Mouse (Mus musculus): ENCODE data around the gene Arid3a.

Arid3a gene

DNA sequence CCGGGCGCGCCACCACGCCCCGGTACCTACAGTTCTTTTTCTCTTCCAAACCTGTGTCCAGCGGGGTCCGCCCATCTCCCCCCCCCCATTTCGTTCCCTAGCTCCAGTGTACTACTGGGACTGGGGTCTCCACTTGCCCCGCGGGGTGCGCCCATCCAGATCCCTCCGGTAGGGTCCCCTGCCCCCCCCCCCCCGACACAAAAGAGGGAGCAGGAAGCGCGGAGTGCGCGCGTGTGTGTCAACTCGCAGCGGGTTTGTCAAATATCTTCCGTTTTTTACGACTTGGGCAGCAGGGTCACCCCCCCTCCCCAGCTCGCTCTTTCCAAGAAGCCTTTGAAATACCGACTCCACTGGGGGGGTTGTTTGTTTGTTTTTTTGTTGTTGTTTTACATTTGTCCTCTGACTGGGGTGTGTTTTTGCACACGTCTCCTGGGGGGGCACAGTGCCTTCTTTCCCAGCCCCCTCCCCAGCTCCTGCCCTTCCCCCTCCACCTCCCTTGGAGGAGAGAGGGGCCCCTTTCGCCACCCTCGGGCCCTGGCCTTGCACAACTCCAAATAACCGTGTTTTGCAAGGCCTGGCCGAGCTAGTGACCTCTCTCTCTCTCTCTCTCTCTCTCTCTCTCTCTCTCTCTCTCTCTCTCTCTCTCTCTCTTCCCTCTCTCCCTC is 1.3 kb downstream of the Arid3a start:
- peak; percentile 58 for DNase-seq

DNA sequence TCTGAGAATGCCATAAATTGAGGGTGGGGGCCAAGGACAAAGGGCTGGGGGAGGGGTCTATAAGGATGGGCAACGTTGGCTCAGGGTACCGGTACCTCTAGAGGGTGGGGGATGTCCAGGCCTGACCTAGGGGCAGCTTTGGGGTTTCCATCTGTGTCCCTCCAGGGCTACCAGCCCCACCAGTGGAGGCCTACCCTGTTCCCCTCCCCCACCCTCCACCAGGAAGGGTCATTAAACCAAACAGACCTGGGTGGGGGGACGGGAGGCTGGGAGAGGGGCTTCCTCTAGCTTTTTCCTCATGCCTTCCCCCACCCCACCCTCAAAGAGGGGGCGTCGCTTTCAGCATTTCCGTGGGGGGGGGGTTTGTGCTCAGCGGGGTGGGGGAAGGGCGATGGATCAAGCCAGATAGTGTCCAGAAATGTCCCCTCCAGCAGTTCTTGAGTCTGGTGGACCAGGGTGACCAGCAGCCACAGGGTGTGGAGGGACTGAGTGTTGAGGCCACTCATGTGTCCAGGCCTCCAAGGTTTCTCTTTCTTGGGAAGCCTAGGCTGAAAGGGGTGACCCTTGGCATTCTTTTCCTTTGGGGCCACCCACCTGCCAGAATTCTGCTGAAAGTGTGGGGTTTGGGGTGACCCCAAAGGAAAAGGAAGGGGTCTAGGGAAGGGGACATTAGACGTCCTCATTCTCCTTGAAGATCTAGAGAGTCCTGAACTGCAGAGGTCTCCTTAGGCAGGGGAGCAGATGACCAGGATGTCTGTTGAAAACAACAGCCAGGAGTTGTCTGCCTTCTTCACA is 2.3 kb downstream of the Arid3a start:
- peak; percentile 61 for DNase-seq

DNA sequence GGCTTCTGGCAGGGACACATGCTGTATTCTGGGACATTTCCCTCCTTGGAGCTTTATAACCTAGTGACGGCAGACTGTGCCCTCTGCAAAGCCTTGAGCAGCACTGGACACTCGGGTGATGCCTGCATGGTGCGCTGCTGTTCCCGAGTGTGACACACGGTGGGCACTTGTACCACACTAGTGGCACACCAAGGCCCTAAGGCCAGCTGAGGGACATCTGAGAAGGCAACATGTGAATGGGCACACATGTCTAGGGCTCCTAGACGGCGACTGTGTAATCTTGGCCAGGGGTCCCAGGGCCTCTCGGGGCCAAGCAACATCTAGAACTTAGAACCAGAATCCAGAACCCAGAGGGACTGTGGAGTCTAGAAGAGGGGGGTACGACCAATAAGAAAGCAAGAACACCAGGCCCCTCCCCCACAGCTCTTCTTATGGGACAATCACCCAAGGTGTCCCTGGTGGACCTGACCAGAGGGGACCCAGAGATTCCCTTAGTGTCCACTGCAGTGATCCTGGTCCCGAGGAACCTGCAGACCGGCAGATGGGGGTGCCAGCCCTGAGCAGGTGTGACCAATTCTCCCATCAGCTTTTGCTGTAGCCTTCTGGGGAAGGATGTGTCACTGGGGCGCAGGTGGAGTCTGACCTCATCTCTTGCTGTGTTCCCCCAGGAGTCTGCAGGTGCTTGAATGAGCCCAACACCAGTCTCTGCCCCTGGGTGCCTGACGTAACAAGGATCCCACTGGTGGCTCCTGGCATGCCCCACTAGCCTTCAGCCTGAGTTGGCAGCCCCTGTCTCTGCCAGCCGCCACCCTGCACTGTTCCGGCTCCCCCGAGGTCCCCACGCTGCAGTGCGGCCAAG is 3.4 kb downstream of the Arid3a start:
- DNase-seq, result peak; percentile 56

DNA sequence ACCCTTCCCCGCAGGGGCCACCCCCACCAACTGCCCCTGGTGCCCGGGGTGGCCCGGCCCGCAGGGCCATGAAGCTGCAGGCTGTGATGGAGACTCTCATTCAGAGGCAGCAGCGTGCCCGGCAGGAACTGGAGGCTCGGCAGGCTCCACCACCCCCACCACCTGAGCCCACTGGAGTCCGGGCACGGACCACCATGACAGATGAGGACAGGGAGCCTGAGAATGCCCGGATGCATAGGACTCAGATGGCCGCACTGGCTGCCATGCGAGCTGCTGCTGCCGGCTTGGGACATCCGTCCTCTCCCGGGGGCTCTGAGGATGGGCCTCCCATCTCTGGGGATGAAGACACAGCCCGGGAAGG is 4.0 kb downstream of the Arid3a start:
- DNase-seq, result no peak

DNA sequence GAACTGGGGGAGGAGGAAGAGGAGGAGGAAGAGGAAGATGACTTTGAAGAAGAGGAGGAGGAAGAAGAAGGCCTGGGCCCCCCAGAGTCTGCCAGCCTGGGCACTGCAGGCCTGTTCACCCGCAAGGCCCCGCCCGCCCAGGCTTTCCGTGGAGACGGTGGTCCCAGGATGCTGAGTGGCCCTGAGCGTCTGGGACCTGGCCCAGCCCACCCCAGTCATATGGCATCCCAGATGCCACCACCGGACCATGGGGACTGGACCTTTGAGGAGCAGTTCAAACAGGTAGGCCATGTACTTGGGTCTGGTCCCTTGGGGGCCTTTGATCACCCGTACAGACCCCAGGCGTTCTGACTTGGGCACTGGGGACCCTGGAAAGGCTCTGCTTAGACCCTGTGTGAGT is 5.0 kb downstream of the Arid3a start:
- DNase-seq, result peak; percentile 51

DNA sequence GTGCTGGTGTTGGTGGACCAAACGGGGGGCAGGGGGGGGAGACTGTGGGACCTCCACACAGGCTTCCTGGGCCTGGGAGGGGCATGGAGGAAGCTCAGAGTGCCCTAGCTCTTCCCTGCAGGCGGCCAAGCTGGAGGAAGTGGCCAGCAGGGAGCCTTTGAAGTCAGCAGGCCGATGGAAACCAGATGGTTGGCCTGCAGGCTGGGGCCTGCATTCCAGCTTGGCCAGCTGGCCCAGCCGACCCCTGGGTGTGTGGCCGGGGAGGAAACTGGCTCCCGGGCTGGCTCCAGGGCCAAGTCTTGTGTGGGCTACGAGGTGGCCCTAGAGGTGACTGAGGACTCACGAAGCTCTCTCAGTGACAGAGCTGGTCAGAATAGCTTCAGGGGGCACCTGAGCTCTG is 5.9 kb downstream of the Arid3a start:
- peak; percentile 79 for DNase-seq

DNA sequence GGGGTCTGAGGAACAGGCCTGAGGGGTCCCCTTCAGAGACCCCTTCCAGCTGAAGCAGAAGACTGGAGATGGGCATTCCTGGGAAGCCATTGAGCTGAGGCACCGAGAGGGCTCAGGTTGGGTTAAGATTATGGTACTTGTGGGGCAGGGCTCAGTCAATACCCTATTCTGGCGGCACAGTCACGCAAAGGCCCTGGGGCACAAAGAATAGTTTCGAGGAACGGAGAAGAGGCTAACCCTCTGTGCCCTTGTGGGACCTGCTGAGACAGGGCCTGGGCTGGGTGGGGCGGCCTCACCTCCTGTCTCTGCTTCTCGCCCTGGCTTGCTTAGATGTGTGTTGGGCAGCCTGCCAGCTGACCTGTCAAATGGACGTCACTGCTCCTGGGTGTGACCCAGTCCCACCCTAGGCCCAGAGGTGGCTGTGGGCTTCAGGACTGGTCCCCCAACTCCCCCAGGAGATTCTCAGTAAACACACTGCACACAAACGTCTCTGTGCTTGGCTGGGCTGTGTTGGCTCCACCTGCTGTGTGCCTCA is 6.4 kb downstream of the Arid3a start:
- DNase-seq, result peak; percentile 62

DNA sequence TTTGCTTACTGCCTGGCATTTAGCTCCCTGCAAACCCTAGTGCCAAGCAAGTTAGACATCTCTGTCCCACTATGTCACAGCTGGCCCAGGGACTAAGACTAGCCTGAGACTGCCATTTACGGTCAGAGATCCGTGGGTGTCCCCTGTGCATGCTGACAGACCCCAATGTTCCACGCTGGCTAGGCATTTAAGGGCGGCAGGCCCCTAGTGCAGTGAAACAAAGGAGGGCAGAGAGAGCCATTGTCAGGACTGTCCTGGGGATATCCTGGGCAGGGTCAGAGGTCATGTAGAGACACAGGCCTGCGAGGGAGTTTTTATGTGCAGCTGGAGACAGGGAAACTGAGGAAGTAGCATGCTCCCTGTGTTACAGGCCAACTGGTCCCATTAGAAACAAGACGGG is 7.0 kb downstream of the Arid3a start:
- DNase-seq, result peak; percentile 45

DNA sequence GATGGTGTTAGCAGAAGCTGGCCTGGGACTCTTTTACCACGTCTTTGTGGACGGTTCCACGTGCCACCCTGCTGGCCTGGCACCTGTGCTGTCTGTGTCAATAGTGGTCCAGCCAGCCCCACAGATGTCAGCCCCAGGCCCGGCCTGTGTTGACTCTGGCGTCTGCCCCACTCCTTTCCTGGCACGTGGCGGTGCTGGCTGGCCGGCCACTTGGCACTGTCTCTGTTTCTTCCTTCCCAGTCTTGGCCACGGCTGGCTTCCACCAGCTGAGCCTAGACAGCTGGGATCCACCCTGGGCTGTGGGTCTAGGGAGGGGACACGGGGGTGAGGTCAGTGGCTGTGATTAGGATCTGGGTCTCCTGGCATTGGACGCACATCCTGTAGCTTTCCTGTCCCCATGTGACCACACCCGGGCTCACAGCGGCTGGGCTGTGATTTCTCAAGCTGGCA is 7.5 kb downstream of the Arid3a start:
- peak; percentile 79 for DNase-seq

DNA sequence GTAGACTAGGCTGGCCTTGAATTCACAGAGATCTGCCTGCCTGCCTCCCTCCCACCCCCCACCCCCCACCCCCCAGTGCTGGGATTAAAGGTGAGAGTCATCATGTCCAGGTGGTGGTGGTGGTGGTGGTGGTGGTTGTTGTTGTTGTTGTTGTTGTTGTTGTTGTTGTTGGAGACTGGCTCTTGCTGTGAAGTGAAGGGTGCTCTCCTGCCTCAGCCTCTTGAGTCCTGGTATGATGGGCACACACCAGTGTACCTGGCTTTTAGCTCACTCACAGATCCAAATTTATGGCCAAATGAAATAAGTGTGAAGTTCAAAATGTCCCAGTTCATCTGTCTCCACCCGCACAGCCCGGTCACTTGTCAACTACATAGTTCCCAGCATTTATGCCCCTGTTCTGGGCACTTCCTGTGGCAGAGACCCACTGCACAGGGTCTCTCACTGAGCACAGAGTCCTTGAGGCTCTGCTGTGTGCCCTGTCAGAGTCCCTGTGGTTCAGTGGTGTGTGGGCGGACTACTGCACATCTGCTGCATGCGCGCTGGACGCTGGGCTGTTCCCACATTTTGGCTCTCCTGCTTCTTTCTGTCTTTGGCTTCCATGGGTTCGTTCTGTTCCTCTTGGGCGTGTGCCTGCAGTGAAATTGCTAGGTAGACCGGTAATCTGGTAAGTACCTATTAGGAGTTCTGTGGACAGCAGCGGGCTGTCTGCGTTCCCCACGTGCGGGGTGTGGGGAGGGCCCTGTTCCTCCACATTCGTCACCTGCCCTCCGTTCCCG is 8.1 kb downstream of the Arid3a start:
- no peak for DNase-seq

DNA sequence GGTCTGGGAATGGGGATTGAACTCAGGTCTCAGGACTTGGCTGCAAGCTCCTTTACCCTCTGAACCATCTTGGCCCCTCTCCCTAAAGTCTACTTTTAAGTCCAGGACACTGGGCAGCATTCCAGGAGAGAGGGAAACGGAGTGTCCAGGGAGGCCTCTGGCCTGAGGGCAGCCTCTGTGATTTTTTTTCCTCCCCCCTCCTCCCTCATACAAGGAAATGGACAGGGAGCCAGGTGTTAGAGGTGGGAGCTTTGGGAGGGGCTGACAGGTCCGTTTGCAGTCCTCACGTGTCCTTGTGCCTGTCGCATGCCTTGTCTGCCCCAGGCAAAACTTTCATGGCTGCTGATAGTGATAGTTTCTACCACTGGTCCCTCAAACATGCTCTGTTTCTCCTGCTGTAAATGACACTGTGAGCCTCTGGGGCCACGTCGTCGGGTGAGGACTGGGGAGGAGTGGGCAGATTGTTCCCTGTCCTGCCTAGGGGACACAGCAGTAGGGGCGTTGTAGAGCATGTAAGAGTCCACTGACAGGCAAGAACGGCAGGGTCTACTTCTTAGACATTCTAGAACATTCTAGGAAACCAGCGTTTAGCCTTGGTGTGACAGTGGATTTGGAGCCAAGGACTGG is 9.6 kb downstream of the Arid3a start:
- no peak for DNase-seq

DNA sequence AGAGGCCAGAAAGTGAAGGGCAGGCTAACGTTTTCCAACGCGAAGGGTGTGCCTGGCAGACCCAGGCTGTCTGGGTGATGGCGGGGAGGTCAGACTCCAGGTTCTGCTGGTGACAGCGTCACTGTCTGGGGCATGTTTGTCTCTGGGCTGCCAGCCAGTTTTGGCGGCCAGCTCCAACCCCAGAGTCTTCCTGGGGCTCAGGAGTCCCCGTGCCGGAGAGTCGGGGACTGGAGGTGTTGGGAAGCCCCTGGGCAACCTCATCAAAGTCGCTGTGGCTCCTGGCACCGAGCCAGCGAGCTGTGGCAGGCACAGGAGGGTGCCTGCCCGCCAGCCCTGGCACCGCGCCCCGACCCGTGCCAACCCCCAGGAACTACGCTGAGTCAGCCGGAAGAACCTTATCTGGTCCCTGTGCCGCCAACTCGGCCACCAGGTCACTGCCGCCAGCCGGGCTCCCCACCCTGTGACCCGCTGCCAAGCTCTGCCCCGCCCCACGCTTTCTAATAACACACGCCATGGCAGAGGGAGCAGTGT is 10.1 kb downstream of the Arid3a start:
- peak; percentile 76 for DNase-seq

DNA sequence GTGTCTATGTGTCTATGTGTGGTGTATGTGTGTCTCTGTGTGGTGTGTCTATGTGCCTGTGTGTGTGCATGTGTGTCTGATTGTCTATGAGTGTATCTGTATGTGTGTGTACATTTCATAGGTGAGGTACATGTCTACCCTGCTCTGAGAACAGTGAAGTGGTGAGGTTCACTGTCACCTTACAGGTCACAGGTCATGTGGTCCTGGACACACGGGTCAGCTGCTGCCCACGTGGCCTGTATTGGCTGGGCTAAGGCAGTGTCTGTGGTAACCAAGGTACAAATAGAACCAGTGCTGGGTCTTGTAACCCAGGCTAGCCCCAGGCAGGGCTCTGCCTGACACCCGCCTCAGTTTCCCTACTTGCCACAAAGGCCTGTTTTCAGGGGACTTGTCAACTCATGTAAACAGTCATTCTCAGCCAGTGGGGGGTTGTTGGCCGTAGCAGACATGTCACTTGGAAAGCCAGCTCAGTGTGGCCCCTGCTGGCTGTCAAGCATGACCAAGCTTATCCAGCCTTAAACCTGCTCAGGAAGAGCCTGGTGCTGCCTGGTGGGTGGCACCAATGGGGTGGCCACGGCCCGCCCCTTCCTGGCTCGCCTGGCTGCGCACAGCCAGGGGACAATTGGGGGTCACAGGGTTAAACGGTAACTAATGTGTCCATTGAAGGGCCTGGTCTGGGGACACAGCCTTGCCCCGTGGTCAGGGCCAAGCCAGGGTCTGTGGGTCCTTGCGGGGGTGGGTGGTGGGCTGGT is 11.1 kb downstream of the Arid3a start:
- DNase-seq, result no peak

DNA sequence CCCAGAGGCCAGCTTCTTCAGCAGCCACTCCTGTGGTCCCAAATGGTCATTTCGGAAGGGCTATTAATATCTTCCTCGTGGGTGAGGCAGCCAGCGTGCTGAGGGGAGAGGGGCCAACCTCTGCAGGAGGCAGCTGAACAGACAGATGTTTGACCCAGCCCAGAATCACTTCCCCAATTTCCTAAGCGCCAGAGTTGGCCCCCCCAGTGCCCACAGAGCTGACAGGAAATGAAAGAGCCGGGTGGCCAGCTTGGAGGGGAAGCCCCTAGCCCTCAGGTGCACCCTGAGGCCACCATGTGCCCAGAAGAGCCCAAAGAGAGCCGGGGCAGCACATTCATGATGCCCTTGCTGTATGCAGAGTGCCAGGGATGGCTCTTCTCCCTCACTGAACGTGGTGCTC is 13.9 kb downstream of the Arid3a start:
- DNase-seq, result no peak

DNA sequence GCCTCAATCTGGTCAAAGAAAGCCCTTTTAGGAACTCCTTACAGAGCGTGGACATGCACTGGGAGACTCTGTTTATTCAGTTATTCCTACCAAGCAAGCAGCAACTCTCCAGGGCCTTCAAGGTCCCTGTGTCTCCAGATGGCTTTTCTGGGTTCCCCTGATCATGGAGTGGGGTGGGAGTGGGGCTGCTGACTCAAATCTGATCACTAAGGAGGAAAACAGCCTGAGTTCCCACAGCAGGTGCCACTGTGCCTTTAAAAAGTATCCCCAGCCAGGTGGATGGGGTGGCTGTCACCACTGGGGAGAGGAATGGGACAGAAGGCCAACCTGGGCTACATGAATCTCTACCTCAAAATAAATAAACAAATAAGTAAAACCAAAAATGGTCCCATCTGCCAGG is 16.1 kb downstream of the Arid3a start:
- DNase-seq, result no peak

DNA sequence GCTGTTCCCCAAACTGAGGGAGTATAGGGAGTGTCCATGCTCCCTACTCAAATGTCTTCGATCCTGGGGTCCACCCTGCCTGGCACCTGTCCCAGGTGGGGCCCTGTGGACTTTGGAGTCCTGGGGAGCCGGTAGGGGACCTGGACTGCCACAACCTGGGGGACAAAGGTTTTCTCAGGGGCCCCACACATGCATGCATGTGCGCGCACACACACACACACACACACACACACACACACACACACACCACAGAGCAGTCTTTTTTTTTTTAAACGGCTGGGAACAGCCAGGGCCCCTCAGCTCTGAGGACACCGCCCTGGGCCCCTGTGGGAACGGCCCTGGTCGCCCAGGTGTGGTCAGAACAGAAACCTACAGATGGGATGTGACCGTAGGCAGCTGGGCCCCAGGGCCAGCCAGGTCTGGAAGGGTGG is 16.6 kb downstream of the Arid3a start:
- no peak for DNase-seq

DNA sequence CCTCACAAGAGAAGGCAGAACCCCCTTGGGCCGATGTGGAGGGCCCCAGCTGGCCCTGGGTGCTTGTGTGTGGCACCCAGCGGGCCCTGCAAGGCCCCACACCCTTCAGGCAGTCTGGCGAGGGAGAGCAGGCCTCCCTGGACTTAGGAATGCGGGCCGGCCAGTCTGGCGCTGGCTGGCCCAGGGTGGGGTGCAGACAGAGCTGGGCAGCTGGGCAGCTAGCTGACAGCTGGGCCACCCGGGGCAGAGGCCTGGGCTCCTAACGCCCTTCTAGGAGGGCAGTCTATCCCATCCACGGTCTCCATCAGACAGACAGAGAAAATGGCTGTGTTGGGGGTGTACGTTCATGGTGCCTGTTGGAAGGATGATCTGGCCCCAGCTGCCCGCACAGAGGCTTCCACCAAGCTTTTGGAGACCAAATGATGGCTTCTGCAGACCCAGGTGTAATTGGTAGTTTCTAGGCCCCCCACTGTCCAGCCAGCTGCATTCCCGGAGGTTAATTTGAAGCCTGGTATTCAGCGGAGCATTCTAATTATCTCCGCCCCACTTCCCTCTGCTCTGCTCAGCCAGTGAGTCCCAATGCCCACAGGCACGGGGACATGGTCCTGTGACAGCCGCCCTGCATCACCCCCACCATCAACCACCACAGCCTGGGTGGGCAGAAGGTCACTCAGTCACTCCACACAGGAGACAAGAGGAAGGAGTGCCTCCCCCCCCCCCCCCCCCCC is 18.8 kb downstream of the Arid3a start:
- DNase-seq, result no peak

DNA sequence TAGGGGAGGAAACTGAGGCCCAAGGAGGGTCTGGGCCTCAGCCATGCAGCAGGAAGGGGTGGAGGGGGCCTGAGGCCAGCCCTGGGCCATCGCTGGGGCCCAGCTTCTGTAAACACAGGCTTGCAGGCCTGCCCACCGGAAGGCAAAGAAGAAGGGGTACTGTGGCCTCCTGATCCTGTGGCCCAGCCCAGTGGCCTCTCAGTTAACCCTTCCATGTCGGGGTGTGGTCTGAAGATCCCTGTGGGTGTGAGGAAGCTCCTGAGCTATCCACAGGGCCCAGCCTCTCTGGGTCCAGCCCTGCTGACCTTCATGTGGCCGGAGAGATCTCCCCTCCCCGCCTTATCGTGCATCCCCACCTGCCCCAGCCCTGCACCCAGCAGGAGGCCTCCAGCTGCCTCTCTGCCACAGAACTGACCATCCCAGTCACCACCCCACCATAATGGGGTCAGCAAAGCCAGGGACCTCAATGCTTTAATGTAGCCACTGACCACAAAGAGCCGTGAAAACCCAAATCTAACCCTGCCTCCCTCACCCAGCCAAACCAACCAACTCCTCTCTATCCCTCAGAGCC is 20.0 kb downstream of the Arid3a start:
- no peak for DNase-seq

DNA sequence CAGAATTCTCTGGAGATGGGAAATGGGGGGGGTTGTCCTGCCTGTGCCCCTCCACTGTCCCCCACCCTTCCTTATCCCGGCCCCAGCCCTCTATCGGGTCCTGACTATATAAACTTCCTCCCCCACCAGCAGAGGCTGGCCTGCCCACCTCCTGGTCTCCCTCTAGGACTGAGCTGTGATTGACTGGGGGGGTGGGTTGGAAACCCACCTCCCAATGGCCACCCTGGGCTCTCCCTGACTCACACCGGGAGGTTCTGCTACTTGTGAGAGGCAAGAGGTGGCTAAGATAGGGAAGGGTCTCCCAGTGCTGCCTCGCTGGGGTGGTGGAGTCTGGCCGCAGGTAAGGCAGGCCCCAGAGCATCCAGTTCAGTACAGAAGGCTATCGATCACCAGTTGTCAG is 20.7 kb downstream of the Arid3a start:
- no peak for DNase-seq

DNA sequence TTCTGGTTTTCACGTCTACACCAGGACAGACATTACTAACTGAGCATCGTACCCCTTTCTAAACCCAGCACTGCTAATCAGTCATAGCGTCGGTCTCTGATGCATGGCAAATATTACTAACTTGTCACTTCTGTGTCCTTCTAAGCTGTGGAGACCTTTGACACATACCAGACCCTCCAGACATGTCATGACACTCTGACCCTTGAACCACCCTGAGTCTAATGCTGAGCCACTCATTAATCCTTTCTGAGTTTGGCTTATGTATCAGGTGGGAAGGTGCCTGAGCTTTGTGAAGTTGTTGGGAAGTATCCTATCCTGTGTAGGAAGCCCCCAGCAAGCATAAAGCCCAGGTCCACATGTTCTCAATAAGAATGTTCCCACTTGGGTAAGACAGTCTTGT is 23.0 kb downstream of the Arid3a start:
- DNase-seq, result no peak

Measured in cerebellum, adult 9-11 months (tissue).